Mouse (Mus musculus) activated CD4-positive, CD25-positive, alpha-beta regulatory T cell, adult 9 weeks (primary cell): Measurements from ENCODE around the gene Agtr1a. TPM values are rescaled to one million over a fixed set of nuclear protein-coding genes. Genes with fewer than 3 reads are reported as not detected.

Experiments used
- polyA plus RNA-seq: library from polyadenylated mRNA; unstranded; fragments of 100-300 nt; shearing (Covaris generic); gene quantifications from one replicate; pipeline ENCODE4 v1.2.1, GENCODE M21; 2017

The Agtr1a gene
- polyA plus RNA-seq = not detected

GRCm38 (mm10) chr13:30336148-30336801 lies at the start of gene Agtr1a:
Gene Agtr1a, plus strand, starts transcription at chr13:30336441.

Other genes starting within 250 kb of the Agtr1a start
- gene Mboat1, start 200.0 kb upstream of the Agtr1a start, polyA plus RNA-seq = 13.1 TPM
- 60.1 TPM for gene Uqcrfs1, start 208.9 kb downstream of the Agtr1a start, polyA plus RNA-seq